Mouse (Mus musculus): Measurements from ENCODE around the gene Serpina3m.
"Not testable (repeated sequence)": the region's sequence is repeated elsewhere in the genome, so short reads cannot be mapped to it uniquely, and the experiment has no call there.

DNA sequence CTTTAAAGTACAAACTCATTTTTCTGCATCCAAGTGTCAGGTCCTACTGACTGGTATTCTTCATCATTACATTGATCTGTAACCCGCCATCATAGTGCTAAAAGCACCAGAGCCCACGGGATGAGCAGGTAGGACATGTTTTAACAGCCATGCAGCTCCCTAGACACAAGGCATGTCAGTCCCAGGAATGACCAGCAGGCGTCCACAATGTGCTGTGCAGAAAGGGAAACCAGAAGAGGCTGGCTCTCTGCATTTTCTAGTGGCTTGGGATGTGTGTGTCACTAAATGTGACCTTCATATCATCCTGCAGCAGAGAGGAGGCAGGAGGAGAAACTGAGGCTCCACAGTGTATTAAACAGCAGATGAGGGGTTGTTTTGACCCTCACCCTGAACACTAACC lies 13.5 kb downstream of the Serpina3m start:
- not testable (repeated sequence) for TF ChIP-seq CHD2 (IDR thresholded peaks at IDR 0.05; ENCODE audit: low read depth, low read length); HCFC1 (IDR thresholded peaks at IDR 0.05; ENCODE audit: borderline replicate concordance, insufficient read depth, low read length); MAFK (IDR thresholded peaks at IDR 0.05; ENCODE audit: insufficient read depth, low read depth, low read length)

Data from ES-E14 (cell line).